Mouse (Mus musculus): ENCODE measurements at regions not wholly inside any gene's neighbourhood (a gene's known extent, or its start where the extent isn't known, plus 50 kb on each side); places are given as distances from the start of the nearest gene placed in this dataset.
A peak's percentile ranks its signal among the peaks of the same experiment; 100 is the strongest.

DNA sequence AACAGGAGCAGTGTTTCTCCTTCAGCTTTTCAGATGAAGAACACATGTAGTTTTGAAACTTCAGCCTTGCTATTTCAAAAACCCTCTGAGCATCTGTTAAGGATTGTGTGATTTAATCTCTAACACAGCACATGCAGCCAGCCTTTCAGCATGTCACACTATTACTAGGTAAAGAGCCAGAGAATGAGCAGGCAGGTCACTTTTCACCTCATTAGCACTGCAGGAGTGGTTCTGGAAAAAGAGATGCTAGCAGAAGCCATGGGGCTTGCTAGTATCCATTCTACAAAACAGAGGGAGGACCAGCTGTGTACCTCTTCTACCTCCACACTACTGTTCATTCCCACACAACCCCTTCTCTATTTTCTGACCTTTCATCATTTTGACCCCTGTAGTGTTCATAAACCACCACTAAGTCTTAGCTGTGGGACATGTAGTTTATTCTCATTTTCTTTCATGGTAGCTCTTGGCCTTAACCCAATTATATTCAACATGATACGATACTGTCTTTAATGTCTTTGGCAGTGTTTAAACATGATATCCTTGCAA, 535.1 kb upstream of the Alcam start:
- DNase-seq (ENCODE audit: low spot score) = peak; percentile 26

DNA sequence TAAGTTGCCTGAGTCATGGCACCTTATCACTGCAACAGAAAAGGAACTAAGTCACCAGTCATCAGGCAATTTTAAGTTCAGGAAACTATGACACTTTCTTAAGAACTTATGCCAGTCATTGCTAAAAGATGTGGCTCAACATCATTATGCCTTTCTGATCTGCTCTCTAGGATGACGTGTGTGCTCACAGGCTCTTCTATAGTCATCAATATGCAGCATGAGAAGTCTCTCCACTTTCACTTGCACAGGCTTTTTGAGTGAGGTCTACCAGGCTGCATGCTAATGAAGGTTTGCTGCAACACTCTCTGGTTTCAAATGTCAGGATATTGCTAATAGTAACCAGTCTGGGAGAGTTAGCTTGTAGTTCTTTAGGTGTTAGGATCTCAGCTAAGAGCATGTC, 530.5 kb upstream of the Alcam start:
- peak; percentile 8 for DNase-seq (ENCODE audit: low spot score)

DNA sequence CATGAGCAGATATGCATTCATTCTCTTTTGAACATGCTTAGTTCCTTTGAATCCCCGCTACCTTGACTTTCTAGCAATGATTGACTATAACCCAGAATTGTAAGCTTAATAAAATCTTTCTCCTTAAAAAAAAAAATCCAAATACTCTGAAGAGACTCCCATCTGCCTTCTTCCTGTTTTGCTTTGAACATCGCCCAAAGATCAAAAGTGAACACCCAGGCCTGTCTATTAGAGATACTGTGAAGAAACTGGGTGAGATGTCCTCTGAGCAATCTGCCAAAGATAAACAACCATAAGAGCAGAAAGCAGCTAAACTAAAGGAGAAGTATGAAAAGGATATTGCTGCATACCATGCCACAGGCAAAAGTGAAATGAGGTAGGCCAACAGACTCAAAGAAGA, 527.1 kb upstream of the Alcam start:
- DNase-seq (ENCODE audit: low spot score) = no peak

DNA sequence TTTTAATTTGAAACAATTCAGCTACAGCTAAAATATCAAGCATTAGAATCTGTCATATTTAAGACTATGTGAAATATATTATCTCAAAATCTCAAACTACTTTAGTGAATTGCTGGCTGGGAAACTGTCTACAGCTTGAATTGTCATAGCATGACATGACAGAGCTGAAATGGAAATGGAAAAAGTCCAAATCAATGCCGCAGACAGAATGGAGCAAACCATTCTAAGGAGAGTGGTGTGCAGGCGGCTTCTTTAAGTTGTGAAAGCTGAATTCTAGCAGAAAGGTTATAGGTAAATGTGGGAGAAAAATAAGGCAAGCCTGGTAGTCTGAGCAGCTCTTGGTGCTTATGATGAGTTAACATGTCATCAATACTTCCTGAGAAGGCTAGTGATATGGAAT, 518.9 kb upstream of the Alcam start:
- DNase-seq (ENCODE audit: low spot score) = no peak

DNA sequence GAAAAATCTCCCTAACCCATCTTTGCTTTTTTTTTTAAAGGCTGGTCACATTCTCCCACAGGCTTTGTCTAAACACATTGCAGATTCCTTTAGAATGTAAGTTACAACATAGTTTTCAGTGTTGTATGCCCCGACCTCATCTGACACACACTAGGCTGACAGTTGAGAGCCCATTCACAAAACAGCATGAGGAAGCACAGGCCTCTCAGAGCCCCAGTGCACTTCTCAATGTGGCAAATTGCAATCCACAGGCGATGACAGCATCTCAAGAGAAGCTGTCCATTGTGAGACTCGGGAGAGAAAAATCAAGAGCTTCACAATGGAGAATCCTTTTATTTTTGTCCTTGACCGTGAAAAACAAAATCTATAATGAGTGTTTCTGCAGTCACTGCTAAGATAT, 493.8 kb upstream of the Alcam start:
- DNase-seq (ENCODE audit: low spot score) = peak; percentile 1

DNA sequence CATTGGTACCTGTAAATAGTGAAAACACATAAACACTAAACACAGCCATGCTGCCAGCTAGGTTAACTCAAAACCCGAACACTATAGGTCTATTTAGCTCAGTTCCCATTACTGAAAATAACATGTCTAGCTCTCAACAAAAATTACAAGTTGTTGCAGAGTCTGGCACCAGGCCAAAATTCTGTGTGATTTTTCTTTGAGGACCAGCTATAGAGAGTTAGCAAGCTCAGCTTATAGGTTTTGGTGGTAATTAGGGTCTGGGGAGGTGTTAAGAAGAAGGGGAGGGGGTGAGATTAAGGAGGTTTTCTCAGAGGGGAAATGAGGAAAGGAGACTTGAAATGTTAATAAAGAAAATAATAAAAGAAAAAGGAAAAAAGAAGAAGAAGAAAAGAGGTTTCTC, 480.9 kb upstream of the Alcam start:
- no peak for DNase-seq (ENCODE audit: low spot score)

DNA sequence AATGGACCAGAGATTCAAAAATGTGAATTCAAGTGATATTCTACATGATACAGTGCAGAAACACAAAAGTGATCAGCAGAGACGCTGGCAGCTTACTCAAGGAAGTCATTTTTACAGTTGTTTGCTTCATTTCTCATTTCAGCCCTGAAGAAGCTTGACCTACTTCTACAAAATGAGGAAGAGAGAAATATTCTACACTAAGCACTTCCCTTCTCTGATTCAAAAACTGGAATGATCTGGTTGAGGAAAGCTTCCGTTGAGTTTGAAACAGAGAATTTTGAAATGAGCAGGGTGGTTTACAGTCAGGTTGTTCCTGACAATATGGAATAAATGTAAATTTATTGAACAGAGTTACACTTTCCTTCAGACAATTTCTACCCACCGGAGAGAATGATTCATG, 478.1 kb upstream of the Alcam start:
- no peak for DNase-seq (ENCODE audit: low spot score)

DNA sequence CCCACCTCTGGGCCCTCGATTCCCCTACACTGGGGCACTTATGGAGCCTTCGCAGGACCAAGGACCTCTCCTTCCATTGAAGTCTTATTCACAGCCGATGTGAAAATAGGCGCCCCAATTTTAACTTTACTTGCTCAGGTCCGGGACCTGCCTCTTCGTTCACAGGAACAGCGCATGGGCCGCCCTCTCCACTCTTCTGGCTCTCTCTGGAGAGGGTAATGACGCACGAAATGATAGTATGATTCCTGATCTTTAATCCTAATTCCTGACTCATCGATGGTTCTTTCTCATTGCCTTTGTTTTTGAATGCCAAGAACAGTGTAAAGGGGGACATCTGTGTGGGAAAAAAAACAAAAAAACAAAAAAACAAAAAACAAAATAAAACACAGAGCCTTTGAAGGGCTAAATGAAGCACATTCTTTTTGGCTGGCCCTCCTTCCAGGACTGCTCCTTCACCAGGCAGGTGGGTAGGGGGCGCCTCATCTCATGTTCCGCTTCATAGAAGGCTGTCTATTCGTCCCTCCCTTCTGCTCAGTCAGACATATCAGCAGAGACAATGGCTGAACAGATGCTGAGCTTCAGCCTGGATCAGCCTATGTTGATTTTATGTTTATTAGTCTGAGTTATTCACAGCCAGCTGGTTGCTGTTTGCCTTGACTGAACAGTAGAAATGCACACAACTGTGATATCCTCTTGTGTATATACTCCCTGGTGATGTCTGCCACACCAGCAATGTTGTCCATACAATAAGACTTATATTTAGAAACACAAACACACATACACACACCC, 438.8 kb upstream of the Alcam start:
- DNase-seq (ENCODE audit: low spot score) = peak; percentile 33

DNA sequence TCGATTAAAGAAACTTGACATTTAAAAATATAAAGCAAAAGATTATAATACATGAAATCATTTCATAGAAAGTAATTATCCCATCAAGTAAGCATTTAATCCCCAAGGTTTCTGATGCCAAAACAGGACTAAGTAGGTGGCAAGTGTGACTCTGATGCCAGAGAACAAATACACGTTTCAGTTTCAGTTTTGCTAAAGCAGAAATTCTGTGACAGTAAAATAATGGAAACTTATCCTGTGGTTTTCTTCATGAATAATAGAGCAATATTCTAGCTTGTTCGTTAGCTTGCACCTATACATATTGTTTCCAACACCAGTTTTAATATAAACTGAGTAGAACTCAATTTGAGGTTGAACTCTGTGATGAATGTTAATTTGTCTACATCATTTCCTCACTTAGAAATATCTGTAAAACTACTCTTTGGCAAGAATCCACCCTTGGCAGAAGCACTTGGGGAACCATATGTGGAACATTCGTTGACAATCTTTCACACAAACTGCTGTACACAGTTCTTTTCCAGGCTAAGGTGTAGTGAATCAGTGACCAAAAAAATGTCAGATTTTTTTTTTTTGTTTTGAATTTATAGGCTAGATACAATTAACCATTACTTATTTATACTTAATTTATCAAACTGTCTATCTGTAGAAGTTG, 425.7 kb upstream of the Alcam start:
- DNase-seq (ENCODE audit: low spot score) = no peak

DNA sequence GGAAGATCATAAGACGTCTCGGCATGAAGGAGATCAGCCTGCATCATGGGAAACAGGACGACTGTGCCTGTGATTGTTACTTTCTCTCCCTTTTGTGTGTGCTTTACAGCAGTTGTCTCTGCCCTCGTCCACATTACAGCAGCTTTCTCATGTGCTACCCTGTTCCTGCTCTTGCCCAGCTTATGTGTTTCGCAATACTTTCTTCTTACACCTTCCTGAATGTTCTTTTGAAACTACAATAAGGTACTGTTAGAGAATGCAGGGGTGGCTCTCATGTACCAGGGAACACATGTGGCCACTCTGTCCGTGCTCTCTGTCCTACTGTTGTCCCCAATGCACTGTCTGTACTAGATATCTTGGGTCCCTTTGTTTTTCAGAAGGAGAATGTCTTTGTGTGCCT, 414.0 kb upstream of the Alcam start:
- DNase-seq (ENCODE audit: low spot score) = no peak

DNA sequence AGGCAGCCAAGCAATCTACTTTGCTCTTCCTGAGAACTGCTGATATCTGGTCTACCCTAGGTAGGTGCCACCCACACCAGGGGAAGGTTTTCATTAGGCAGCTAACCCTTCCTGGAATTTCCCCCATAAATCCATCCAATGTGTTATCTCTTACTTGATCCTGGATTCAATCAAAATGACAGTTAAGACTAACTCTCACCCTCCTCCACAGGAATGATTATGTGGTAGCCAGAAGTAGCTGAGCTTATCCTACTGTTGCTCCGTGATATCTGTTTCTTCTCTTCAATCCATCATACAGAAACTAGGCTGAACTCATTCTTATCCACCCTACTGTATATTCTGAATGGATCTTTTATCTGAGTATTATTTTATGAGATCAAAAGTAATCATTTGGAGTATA, 409.7 kb upstream of the Alcam start:
- DNase-seq (ENCODE audit: low spot score) = peak; percentile 23

DNA sequence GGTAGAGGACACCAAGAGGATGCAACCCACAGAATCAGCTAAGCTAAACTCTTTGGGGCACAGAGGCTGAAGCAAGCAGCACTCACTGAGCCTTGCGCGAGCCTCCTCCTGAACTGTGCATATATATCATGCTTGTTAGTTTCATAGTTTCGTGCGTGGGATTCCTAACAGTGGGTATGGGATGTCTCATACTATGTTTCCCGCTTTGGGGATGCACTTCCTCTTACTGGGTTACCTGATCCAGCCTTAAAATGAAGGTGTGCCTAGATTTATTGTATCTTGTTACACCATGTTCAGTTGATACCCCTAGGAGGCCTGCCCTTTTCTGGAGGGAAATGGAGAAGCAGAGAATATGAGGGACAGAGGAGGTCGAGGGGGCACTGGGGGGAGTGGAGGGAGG, 407.4 kb upstream of the Alcam start:
- no peak for DNase-seq (ENCODE audit: low spot score)

DNA sequence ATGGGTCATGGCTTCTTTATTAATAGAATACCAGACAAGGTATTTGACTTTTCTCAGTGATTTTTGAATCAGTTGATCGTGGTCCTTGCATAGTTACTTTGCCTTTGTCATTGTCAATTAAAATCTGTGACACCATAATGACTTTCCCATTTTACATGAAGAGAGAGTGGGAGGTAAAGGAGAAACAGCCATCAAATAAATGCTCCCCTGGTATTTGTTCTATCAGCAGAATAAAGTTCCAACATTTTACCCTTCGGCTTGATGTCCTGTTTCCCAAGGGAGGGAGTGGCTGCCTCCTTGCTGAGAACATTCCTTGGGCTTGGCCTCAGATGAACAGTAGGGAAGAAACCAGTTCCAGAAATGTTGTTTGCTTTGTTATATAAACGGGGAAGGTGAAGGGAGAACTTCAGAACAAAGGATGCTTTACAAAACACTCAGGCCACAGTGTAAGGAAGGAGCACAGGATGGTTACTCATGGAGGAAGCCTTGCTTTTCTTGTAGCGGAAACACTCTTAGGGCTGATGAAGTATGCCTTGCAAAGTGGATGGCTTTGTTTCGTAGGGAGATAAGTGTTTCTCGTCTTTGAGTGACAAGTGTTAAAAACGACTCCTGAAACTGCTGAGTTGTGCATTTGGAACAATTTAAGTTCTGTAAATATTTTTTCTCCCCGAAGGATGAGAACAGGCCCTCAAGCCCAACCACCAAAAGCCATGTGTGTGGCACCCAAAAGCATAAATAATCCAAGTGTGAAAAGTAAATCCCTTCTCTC, 404.8 kb upstream of the Alcam start:
- DNase-seq (ENCODE audit: low spot score) = no peak

DNA sequence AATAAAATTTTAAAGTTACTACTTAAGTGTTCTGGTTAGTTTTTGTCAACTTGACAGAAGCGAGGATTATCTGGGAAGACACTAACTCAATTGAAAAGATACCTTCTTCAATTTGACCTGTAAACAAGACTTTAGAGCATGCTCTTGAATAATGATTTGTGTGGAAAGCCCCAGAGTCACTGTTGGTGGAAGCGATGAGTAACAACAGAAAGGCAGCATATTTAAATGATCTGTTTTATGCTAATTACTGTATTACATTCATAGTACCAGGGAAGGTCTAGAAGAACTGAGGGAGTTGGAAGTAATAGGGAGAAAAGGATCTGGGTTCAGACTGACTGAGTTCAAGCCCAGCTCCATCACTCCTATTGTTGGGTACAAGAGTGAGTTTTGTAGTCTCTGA, 397.3 kb upstream of the Alcam start:
- DNase-seq (ENCODE audit: low spot score) = no peak

DNA sequence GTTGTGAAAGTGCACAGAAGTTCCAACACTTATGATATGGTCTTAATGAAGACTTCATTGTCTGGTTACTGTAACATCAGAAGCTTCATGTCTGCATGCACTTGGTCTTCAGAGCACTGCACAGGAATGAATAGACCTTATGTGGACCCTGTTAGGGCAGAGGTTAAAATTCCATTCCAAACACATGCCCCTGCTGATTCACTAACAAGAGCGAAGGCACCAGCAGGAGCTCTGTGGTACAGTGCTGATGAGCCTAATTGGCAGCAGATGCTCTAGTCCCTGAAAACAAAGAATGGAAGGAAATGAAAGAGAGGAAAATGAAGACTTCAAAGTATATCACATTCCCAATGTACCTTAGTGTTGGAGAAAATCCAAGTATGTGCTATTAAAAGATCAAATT, 365.1 kb upstream of the Alcam start:
- peak; percentile 56 for DNase-seq (ENCODE audit: low spot score)

DNA sequence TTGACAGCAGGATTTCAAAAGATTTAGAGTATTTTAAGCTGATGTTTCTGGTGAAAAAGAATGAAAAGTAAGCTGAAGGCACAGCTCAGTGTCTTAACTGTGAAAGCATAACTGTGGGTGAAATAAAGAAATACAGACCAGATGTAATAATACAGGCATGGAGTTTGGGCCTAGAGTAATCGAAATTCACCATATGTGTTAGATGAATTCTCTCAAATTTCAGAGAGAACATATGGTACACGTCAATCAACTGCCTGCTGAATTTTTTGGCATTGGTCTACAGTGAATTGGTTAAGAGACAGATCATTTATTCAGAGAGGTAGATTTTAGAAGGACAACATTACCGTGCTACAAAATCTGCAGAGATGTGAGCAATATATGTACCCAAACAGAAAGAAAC, 357.3 kb upstream of the Alcam start:
- DNase-seq (ENCODE audit: low spot score) = no peak

DNA sequence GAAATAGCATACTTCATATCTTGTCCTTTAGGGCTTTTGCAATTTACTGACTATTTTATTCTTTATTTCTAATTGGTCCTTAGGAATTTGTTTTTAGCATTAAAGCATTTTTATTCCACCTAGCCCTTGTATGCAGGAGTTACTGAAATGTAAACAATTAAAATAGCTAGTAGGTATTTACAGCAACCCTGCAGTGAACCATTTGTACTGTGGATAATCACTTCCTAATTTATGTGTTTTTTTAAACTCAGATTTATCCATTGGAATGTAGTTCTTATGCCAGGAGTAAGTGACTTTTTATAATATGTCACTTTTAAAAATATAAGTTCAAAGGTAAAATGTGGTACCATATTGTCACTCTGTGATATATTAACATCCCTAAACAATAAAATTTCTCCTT, 350.5 kb upstream of the Alcam start:
- no peak for DNase-seq (ENCODE audit: low spot score)

DNA sequence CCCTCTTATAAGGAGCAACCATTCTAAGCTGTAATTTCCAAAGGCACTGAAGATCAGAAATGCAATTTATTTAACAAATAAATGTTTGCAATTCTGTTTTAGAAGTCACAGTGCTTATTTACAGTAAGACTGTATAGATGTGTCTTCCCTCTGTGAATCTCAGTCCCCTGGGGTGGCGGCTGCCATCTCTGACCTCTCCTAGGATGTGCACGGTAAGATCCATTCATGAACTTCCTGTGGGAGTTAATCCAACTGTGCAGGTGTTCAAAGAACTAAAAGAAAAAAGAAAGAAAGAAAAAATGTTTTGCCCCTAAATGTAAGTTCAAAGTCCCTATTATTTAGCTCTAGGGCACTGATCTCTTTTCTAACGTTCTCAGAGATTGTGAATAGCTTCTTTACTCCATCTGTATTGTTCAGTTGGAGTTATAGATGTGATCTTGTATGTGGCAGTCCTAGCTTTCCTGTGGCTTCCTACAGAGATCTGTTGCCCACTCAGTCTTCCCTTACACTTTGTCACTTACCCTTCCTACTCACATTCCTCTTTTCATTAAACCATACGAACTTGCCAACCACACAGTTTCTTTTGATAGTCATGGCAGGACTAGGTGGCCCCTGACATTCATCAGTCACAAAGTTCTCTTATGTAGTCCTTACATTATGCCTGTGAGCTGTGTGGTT, 346.0 kb upstream of the Alcam start:
- DNase-seq (ENCODE audit: low spot score) = no peak

DNA sequence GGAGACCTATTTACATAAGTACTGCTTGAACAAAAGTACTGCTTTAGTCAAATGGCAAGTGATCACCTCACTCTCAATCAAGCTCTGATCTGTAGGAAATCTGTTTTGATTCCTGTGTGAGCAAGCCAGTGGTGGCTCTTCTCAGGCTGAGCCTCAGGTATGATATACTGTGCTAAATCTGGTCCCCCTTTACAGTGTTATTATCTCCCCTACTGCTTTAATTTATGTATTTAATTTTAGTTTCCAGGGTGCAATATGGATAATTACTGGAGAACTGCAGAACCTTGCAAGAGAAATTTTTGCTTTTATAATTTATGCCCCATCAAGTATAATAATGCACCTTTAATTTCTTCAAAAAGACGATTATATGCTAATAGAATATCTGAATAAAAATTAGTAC, 341.3 kb upstream of the Alcam start:
- no peak for DNase-seq (ENCODE audit: low spot score)

DNA sequence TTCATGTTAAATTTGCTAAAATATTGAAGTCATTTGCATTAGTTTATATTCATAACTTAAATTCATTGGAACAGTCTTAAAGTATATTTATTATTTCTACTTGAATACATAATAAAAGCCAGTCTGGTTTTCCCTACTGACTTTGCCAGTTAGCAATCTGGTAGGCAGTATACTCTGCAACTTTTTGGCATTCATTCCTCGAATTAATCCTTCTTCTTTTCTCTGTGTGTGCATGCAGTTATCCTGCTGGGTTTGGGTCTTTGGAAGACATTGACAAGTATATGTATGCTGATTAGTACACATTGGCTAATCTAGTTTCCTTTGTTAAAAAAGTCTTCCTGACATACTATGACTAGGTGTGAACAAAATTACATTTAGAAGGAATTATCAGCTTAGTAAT, 336.1 kb upstream of the Alcam start:
- no peak for DNase-seq (ENCODE audit: low spot score)

DNA sequence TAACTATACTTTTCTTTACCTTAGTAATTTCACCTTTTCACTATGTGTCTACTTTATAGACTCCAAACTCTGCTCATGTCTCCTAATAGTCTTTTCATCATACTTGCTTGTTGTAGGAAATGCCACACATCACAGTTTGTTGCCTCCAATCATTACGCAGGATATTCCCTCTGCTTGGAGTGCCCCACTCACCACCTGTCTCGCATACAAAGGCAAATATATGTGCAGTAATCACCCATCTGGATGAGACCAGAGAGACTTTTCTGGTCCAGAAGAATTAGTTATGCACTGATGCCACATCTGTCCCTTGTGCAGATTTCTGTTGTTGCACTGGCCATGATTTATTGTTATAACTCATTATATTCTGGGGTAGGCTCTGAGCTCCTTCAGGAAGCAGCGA, 293.9 kb upstream of the Alcam start:
- no peak for DNase-seq (ENCODE audit: low spot score)

DNA sequence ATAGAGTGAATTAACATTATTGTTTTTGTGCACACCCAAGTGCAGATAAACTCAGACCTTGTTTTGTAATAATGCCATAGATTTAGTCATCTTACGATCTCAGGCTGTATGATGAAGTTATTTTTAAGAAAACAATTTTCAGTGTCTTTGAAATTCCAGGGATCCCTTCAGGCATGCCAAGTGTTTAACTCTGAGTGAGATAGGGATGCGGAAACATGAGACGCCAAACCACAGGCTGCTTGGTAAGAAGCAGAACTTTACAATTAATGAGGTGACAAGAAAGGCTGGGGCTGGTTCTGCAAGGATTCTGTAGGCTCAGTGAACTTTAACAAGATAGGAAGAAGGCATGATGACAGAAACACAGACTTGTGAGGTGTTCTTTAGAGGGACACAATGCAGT, 292.3 kb upstream of the Alcam start:
- peak; percentile 10 for DNase-seq (ENCODE audit: low spot score)
